Comparison of ENCODE assay signal across 8 mouse cellular contexts in the genomic region with DNA sequence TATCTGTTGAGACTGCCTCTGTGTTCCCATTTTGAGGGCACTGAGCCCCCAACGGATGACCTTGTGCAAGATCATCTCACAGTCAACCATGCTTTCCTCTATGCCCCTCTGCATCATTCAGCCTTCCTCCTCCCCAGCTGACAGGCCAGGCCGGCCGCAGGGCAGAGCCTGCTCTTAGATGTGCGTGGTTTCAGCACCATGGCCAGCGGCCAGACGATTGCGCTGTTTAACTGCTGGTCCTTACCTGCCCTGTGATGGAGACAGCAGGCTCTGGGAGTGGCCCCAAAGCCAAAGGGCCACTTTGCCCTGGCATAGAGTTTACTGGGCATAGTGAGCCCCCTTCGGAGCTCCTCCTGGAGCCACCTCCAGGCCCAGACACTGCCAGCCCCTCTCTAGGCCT. TPM values are rescaled to one million over a fixed set of nuclear protein-coding genes. Genes with fewer than 3 reads are reported as not detected.
DNase-seq lines count a peak whose midpoint lies in the region; ATAC-seq lines count a peak whose summit lies in the region.

No protein-coding gene starts in this region.

- H3K27me3 ChIP-seq in hindbrain, embryonic 11.5 days (ENCODE audit: control insufficient read depth, insufficient read depth, low read length) = no peaks in the 10 kb centered on the region; the same call in 1 of the 2 replicates
- H3K27me3 ChIP-seq in hindbrain, embryonic 16.5 days (replicated peaks; ENCODE audit: control insufficient read depth, insufficient read depth, low read length) = no peaks in the 10 kb centered on the region
- no peaks in the 10 kb centered on the region for H3K27me3 ChIP-seq in embryonic facial prominence, embryonic 10.5 days (replicated peaks; ENCODE audit: low read depth, poor library complexity, severe bottlenecking)
- H3K27me3 ChIP-seq in limb, embryonic 10.5 days (ENCODE audit: low read depth, poor library complexity, severe bottlenecking) = no peaks in the 10 kb centered on the region

- no peaks in the 10 kb centered on the region for H3K4me1 ChIP-seq in hindbrain, embryonic 11.5 days (replicated peaks; ENCODE audit: control insufficient read depth, insufficient read depth, low read length)
- H3K4me1 ChIP-seq in hindbrain, embryonic 16.5 days (ENCODE audit: control insufficient read depth, insufficient read depth, low read depth, low read length) = peaks cover 3% of the 10 kb centered on the region; the same call in 1 of the 2 replicates
- peaks cover 6% of the 10 kb centered on the region; the same call in 1 of the 2 replicates for H3K4me1 ChIP-seq in embryonic facial prominence, embryonic 10.5 days
- no peaks in the 10 kb centered on the region for H3K4me1 ChIP-seq in limb, embryonic 10.5 days

- no peak overlapping the region for H3K27ac ChIP-seq in hindbrain, embryonic 11.5 days (ENCODE audit: low read depth, low read length)
- H3K27ac ChIP-seq in hindbrain, embryonic 16.5 days (ENCODE audit: low read depth, low read length) = no peak overlapping the region
- H3K27ac ChIP-seq in embryonic facial prominence, embryonic 10.5 days (replicated peaks) = no peak overlapping the region
- no peak overlapping the region for H3K27ac ChIP-seq in limb, embryonic 10.5 days

- DNase-seq in hindbrain, embryonic 11.5 days (ENCODE audit: low spot score) = peak; percentile 77
- DNase-seq in Muller cell, postnatal 12 days (ENCODE audit: inconsistent ontology term) = peak; percentile 19
- peak; percentile 84 for DNase-seq in embryonic facial prominence, embryonic 10.5 days (ENCODE audit: low spot score)
- peak; percentile 90 for DNase-seq in limb, embryonic 10.5 days (ENCODE audit: low spot score)
- peak; percentile 70 for DNase-seq in retina, postnatal 1 day
- DNase-seq in left cerebral cortex, postnatal 14 days (ENCODE audit: low spot score in 2 of 2) = no peak
- DNase-seq in frontal cortex, postnatal 25 days (ENCODE audit: low spot score in 2 of 2) = no peak

- H3K36me3 ChIP-seq in hindbrain, embryonic 11.5 days (ENCODE audit: control insufficient read depth, insufficient read depth, low read length) = no peaks in the 10 kb centered on the region
- no peaks in the 10 kb centered on the region for H3K36me3 ChIP-seq in hindbrain, embryonic 16.5 days (ENCODE audit: control insufficient read depth, insufficient read depth, low read length)
- no peaks in the 10 kb centered on the region for H3K36me3 ChIP-seq in embryonic facial prominence, embryonic 10.5 days (replicated peaks)
- H3K36me3 ChIP-seq in limb, embryonic 10.5 days = no peaks in the 10 kb centered on the region

- intact Hi-C loops in left cerebral cortex, postnatal 14 days (cut with DNase I) = loop anchor here (5.0 kb wide), 1 partner anchor 36 kb away; no protein-coding TSS in a partner anchor

- H3K4me3 ChIP-seq in hindbrain, embryonic 11.5 days (ENCODE audit: low read depth, low read length) = no peak overlapping the region
- no peak overlapping the region for H3K4me3 ChIP-seq in hindbrain, embryonic 16.5 days (ENCODE audit: low read length)
- H3K4me3 ChIP-seq in embryonic facial prominence, embryonic 10.5 days = no peak overlapping the region
- H3K4me3 ChIP-seq in limb, embryonic 10.5 days = no peak overlapping the region

- no peaks in the 10 kb centered on the region for H3K9me3 ChIP-seq in hindbrain, embryonic 11.5 days (ENCODE audit: control insufficient read depth, low read length)
- no peaks in the 10 kb centered on the region for H3K9me3 ChIP-seq in hindbrain, embryonic 16.5 days (ENCODE audit: control insufficient read depth, low read length)
- no peaks in the 10 kb centered on the region for H3K9me3 ChIP-seq in embryonic facial prominence, embryonic 10.5 days
- no peaks in the 10 kb centered on the region for H3K9me3 ChIP-seq in limb, embryonic 10.5 days (replicated peaks)

- no peak for ATAC-seq in hindbrain, embryonic 11.5 days (ENCODE audit: low FRiP score)
- ATAC-seq in hindbrain, embryonic 16.5 days = no peak

- no peak overlapping the region for H3K9ac ChIP-seq in hindbrain, embryonic 11.5 days (ENCODE audit: low read depth, low read length)
- no peak overlapping the region for H3K9ac ChIP-seq in hindbrain, embryonic 16.5 days (ENCODE audit: low read depth, low read length)

- 14% methylated on average over 8 of the region's 8 CpGs for WGBS in hindbrain, embryonic 11.5 days
- 18% methylated on average over 8 of the region's 8 CpGs for WGBS in hindbrain, embryonic 16.5 days
- 10% methylated on average over 8 of the region's 8 CpGs for WGBS in embryonic facial prominence, embryonic 10.5 days
- WGBS in limb, embryonic 10.5 days = 12% methylated on average over 8 of the region's 8 CpGs

- no peak overlapping the region for H3K4me2 ChIP-seq in hindbrain, embryonic 11.5 days (replicated peaks; ENCODE audit: low read depth, low read length)
- no peak overlapping the region for H3K4me2 ChIP-seq in hindbrain, embryonic 16.5 days (ENCODE audit: low read length)

RNA-seq across cellular contexts. Expression of a gene that starts 39.3 kb away (rescaled TPM):
- 161 and 162 TPM in 2 replicates for polyA plus RNA-seq in hindbrain, embryonic 11.5 days (2014; fragmentation: Nextera tagmentation; extraction: Ambion mirVana)
- 201 and 222 TPM in 2 replicates for polyA plus RNA-seq in hindbrain, embryonic 16.5 days (2015; fragmentation: Nextera tagmentation; extraction: Ambion mirVana)
- polyA plus RNA-seq in embryonic facial prominence, embryonic 10.5 days (2016; fragmentation: Nextera tagmentation; extraction: Ambion mirVana) = 145 and 147 TPM in 2 replicates
- 116 and 124 TPM in 2 replicates for polyA plus RNA-seq in limb, embryonic 10.5 days (2016; fragmentation: Nextera tagmentation; extraction: Ambion mirVana)
- total RNA-seq in left cerebral cortex, postnatal 14 days (2021) = 100 to 1,000 TPM; 234 to 242 TPM

Comparison
In these comparisons a context has a peak if more than half of its experiments do, and no peak if none do; other contexts are left out.
1. DNase-seq: peak in hindbrain, embryonic 11.5 days (single experiment), Muller cell, postnatal 12 days (single experiment), embryonic facial prominence, embryonic 10.5 days (single experiment), limb, embryonic 10.5 days (single experiment) and retina, postnatal 1 day (single experiment); none in left cerebral cortex, postnatal 14 days (0 of 2) and frontal cortex, postnatal 25 days (0 of 2).